Mouse (Mus musculus) limb, embryonic 15.5 days (tissue): ENCODE data around the gene Krba1. TPM values are rescaled to one million over a fixed set of nuclear protein-coding genes. Genes with fewer than 3 reads are reported as not detected.

ENCODE experiments used
- ATAC-seq: fragments of 200-750 bp; cut with Nextera tagmentation; 2 replicates; pipeline ENCODE4 v1.8.0; 2017; ENCODE audit warnings: low read depth, moderate TSS enrichment; ENCODE audit not compliant: insufficient number of reproducible peaks, low FRiP score, low TSS enrichment
- H3K27ac ChIP-seq: fragments of 300-500 bp; sonication (generic); 2 replicates; pipeline ENCODE4 v1.5.1; 2015; ENCODE audit warnings: moderate library complexity, mild to moderate bottlenecking, inconsistent platforms
- H3K27me3 ChIP-seq: fragments of 300-500 bp; sonication (generic); 2 replicates; pipeline ENCODE4 v1.6.1; 2015; ENCODE audit warnings: inconsistent platforms
- H3K36me3 ChIP-seq: fragments of 300-500 bp; sonication (generic); 2 replicates; pipeline ENCODE4 v1.6.1; 2015; ENCODE audit warnings: inconsistent platforms
- H3K4me1 ChIP-seq: fragments of 300-500 bp; sonication (generic); 2 replicates; pipeline ENCODE4 v1.6.1; 2015; ENCODE audit warnings: inconsistent platforms
- H3K4me2 ChIP-seq: fragments of 300-500 bp; sonication (generic); 2 replicates; pipeline ENCODE4 v1.6.1; 2015; ENCODE audit warnings: mild to moderate bottlenecking, inconsistent platforms
- H3K4me3 ChIP-seq: fragments of 300-500 bp; sonication (generic); 2 replicates; pipeline ENCODE4 v1.5.1; 2015; ENCODE audit warnings: mild to moderate bottlenecking, inconsistent platforms
- H3K9ac ChIP-seq: fragments of 300-500 bp; sonication (generic); 2 replicates; pipeline ENCODE4 v1.6.1; 2015; ENCODE audit warnings: inconsistent platforms
- H3K9me3 ChIP-seq: fragments of 300-500 bp; sonication (generic); 2 replicates; pipeline ENCODE4 v1.6.1; 2016; ENCODE audit warnings: inconsistent platforms
- WGBS: fragments of 180-500 bp; shearing (Covaris S2); methylation state at CpG from one replicate; pipeline ENCODE4 v1.1.7; 2015; 5-methylcytosine and 5-hydroxymethylcytosine counted together
- microRNA-seq: library from miRNA; unstranded; fragments of <30 nt; microRNA quantifications from one replicate; pipeline ENCODE4, GENCODE M21; 2016
- polyA plus RNA-seq: library from polyadenylated mRNA; unstranded; fragments of >200 nt; fragmentation: Nextera tagmentation; extraction: Ambion mirVana; gene quantifications from 2 replicates; pipeline ENCODE4 v1.2.1, GENCODE M21; 2015

The Krba1 gene
- polyA plus RNA-seq, 1 experiment from 2014 or later, result 20.8 TPM

GRCm38 (mm10) chr6:48466715-48467114, 71.3 kb downstream of the Krba1 start:
- no peak for ATAC-seq
- Histone ChIP-seq H3K9ac (no peak overlapping the region), H3K4me1 (no peaks in the 10 kb centered on the region), H3K9me3 (no peaks in the 10 kb centered on the region), H3K4me2 (no peak overlapping the region), H3K27me3 (no peaks in the 10 kb centered on the region), H3K4me3 (no peak overlapping the region), H3K27ac (no peak overlapping the region), H3K36me3 (no peaks in the 10 kb centered on the region)
- 29% methylated on average over 6 of the region's 6 CpGs for WGBS

GRCm38 (mm10) chr6:48467490-48467889, 72.1 kb downstream of the Krba1 start:
- ATAC-seq, result no peak
- 75% methylated on average over 7 of the region's 7 CpGs for WGBS
- Histone ChIP-seq H3K4me2 (no peak overlapping the region), H3K9ac (no peak overlapping the region), H3K4me1 (no peaks in the 10 kb centered on the region), H3K27me3 (no peaks in the 10 kb centered on the region), H3K36me3 (no peaks in the 10 kb centered on the region), H3K27ac (no peak overlapping the region), H3K4me3 (no peak overlapping the region), H3K9me3 (no peaks in the 10 kb centered on the region)

Small RNA genes within 50 kb of the gene (microRNA-seq; reads per million reads assigned to microRNA genes)
- not detected for gene Gm24325

Other genes with a start within 250 kb of the Krba1 start
- gene Zfp467, start 50.2 kb downstream of the Krba1 start, polyA plus RNA-seq, result 23.6 and 25.4 TPM in 2 replicates
- gene Sspo, start 52.6 kb downstream of the Krba1 start, polyA plus RNA-seq, result 0.25 and 0.31 TPM in 2 replicates
- 12.2 and 13.7 TPM in 2 replicates for gene Atp6v0e2, start 142.0 kb downstream of the Krba1 start, polyA plus RNA-seq
- 9.9 and 10.8 TPM in 2 replicates for gene Lrrc61, start 159.2 kb downstream of the Krba1 start, polyA plus RNA-seq
- gene Rarres2, start 177.2 kb downstream of the Krba1 start, polyA plus RNA-seq, result 24.8 and 30.5 TPM in 2 replicates
- gene Gm45021, start 194.0 kb downstream of the Krba1 start, polyA plus RNA-seq, result not detected in 2 replicates
- 21.0 and 23.9 TPM in 2 replicates for gene Repin1, start 198.3 kb downstream of the Krba1 start, polyA plus RNA-seq
- 0.79 and 1.1 TPM in 2 replicates for gene Gm44965, start 198.4 kb downstream of the Krba1 start, polyA plus RNA-seq
- gene Zfp775, start 206.5 kb downstream of the Krba1 start, polyA plus RNA-seq, result 5.1 and 5.4 TPM in 2 replicates
- 0.99 and 1.2 TPM in 2 replicates for gene AI854703, start 231.2 kb downstream of the Krba1 start, polyA plus RNA-seq